Mouse (Mus musculus) CH12F3 (cell line): ENCODE measurements around the gene Nagk.
"Not testable (repeated sequence)": the region's sequence is repeated elsewhere in the genome, so short reads cannot be mapped to it uniquely, and the experiment has no call there.

Source experiments
- in situ Hi-C: fragments of 300-500 bp; cut with MboI; formaldehyde crosslinking; loops from 2 replicates; pipeline ENCODE4 v1.14.3; 2020; ENCODE audit warnings: low sequenced_read_pairs

Nagk gene

DNA sequence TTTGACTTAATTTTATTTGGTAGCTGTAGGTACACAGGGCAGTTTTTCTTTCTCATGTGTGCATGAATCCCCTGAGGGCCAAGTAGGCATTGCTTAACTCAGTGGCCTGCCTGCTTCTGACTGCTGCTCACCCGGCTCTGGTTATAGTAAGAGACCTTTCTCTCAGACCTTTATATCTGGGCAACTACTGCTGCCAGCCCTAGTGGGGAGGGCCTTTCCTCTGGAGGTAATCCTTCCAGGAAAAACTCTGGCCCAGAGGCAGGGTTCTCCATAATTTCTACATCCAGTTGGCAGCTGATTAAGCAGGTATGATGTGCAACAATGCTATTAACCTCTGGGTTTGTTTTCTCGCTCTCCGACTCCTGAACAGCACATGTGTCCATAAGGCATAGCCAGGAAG lies 8.1 kb downstream of the Nagk start:
- in situ Hi-C loops, result no loop called here

DNA sequence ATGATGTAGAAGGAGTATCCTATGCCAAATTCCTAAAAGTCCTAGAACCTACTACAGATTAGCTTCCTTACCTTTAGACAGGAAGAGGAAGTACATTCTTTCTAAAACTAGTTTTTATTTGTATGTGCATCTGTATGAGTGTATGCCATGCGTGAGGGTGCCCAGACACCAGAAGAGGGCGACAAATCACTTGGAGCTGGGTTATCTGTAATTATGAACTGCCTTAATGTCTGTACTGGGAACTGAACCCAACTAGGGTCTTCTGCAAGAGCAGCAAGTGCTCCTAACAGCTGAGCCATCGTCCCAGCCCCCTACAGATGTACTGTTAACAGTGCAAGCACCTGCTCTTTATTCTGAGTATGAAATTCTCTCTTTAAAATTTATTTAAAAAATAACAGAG lies 21.0 kb downstream of the Nagk start:
- in situ Hi-C loops, result no loop called here

DNA sequence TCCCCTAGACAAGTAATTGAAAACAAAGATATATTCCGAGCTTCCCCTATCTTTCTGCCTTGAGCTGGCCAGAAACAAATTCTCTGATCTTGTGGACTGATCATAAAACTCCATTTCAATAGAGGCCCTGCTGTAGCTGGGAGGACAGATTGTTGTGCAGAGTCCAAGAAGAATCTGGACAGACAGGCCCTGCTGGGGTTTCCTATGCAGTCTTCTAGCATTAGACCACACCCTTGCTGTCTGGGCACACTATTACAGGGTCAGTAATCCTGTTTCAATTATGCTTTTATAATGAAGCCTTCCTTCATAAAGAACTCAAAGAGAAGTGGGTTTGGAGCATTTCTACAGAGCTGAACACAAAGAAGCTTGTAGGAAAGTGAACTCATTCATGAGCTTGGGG lies 24.2 kb downstream of the Nagk start:
- in situ Hi-C loops, result no loop called here

DNA sequence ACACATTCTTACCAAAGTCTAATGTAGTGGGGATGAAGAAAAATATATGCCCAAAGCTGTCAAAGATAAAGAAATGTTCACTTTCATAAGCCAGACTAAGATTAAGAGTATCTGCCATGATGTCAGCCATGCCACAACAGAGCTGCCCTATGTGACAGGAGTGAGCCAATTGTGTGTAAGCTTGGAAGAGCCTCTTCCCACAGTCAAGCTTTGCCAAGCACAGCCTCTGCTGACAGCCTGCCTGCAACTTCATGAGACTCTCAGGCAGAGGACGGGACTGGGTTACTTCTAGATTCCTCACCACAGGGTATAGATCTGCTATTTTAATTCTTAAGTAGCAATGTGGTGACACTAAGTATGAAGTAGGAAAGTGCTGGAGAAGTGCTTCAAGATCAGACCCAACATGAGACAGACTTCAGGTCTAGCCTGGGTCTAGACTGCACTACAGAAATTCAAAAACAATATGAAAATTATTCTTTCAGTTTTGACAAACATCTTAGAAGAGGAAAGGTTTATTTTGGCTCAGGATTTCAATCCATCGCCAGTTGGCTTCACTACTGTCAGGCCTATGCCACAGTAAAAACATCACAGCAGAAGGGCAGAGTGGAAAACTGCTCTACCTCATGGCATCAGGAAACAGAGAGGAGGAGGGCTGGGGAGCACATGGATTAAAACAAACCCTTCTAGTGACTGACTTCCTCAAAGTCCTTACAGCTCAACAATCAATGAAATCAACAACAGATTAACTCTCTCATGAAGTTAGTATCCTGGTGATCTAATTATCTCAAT lies 26.1 kb downstream of the Nagk start:
- in situ Hi-C loops, result no loop called here

DNA sequence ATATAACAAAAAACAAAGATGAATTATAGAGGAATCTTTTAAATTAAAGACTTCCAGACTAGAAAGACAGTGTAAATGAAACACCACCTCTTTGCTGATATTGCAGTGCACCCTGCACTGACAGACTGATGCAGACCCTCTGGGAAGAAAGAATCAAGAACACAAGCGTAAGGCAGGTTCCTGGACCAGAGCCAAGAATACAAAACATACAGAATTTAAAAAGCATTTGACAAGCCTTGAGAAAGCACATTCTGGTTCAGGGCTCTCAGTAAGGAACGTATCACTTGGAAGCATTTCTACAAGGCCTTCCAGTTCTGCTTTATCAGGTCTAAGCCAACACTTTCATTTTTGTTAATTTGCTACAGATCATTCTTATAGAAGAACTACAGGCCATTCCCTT lies 27.1 kb downstream of the Nagk start:
- in situ Hi-C loops, result no loop called here

DNA sequence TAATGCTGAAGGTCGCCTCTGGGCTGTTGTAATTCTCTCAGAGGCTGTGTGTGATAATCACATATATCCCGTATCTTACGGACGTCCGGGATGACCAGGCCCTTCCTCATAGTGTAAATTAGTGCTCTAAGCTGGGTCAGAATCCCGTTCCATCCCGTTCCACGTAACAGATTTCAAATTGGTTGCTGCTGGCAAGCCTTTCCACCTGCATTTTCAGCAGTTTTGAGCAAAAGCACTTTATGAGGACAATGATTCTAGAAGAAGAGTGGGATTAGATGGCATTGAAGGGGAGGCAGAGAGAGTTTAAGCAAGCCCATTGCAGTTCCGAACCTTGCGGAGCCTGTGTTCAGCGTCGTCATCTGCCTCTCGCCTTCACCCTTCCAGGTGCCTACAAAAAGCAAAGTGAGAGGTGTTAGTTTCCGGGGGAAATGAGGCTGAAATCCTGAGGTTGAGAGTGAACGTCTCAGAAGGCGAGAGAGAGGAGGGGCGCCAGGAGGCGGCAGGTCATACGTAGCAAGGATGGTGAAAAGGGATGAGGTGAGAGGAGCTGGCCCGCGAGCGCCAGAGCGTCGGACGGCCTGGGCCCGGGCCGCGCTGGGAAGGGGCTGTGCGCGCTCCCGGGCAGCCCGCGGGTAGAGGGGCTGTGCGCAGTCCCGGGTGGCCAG lies 36.3 kb downstream of the Nagk start:
- in situ Hi-C loops, result no loop called here

DNA sequence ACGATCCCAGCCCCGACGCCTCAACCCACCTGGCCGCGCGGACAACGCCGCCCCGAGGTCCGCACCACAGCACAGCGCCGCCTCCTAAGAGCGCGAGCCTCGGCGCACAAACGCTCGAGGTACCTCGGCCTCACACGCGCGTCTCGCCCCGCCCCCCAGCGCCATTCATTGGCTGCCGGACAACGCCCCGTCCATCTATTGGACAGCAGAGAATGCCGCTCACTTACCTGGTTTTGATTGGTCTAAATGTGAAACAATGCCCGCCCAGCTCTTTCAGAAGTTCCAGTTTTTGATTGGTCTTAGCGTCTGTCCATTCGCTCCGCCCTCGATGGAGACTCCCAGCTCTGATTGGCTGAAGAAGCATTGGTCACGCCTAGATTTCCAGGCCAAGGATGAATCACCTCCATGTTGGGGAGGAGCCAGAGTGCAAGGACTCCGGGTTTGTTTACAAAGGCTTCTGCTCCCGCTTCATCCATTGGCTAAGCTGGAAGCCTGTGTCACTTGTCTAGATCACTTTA lies 36.9 kb downstream of the Nagk start, which contains the start of gene Paip2b:
Gene Paip2b (minus strand): TSS at position 136 of the 518 bp plus-strand sequence.
- in situ Hi-C loops, result no loop called here

DNA sequence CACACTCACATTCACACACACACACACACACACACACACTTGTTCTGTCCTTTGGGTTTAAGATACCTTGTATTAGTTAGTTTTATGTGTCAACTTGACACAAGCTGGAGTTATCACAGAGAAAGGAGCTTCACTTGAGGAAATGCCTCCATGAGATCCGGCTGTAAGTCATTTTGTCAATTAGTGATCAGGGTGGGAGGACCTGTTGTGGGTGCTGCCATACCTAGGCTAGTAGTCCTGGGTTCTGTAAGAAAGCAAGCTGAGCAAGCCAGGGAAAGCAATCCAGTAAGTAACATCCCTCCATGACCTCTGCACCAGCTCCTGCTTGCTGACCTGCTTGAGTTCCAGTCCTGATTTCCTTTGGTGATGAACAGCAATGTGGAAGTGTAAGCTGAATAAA lies 37.6 kb downstream of the Nagk start:
- in situ Hi-C loops, result not testable (repeated sequence)

DNA sequence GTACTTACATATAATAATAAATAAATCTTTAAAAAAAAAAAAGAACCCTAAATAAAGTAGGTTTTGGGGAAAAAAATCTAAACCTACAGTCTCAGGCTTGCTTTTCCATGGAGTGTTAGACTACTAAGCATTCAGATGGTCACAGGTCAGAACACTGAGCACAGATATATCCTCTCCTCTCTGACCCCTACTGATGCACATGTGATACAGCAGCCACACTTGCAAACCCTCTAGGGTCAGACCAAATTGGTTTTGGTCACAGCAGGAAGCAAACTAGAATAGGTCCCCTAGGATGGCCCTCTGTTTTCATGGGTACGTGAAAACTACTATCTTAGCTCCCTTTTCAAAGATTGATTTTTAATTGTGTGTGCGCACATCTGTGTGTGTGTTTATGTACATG lies 42.0 kb downstream of the Nagk start:
- in situ Hi-C loops, result no loop called here

DNA sequence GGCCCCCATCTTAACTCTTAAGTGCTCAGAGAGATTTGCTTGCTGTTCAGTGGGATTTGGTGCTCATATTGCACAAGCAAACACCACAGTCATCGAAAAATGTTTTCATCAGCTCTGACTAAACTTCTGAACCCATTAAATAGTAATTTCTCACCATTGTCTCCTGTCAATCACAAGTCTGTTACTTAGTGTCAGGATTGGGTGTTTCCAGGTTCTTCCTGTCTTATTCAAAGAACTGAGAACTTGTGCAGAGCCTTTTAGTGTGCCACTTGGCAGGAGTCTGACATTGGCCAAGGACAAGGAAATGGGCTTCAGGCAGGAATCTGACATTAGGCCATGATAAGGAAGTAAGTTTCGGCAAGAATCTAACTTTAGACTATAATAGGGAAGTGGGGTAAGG lies 43.3 kb downstream of the Nagk start:
- in situ Hi-C loops, result no loop called here

DNA sequence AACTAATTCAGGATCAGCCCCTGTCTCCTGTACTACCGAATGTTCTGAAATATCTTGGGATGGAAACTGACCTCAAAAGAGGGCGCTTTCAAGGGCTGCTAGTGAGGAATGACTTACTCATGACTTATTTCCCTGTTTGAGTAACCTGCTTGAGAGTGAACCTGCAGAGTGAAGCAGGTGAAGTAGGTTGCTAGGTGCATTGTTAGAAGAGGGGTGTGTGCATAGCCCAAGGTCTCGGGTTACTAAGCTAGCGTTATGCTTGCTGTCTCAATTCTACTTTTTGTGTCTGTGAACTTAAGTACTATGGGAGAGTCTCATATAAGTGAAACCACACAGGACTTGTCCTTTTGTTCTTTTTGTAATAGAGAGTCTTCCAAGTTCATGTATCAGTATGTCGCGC lies 45.3 kb downstream of the Nagk start:
- in situ Hi-C loops, result no loop called here

DNA sequence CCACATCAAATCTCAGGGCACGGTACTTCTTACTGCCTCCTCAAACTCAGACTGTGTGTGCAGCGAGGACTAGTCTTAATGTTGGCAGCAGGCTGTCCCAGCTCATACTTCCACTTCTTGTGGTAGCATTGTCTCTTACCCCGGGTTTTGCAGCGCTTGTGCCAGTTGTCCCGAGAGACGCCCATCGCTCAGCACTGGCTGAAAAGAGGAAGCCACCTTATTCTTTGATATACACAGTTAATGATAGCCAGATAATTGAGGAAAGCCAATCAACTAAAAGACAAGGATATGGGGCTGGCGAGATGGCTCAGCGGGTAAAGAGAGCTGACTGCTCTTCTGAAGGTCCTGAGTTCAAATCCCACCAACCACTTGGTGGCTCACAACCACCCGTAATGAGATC lies 50.1 kb downstream of the Nagk start:
- in situ Hi-C loops, result no loop called here

DNA sequence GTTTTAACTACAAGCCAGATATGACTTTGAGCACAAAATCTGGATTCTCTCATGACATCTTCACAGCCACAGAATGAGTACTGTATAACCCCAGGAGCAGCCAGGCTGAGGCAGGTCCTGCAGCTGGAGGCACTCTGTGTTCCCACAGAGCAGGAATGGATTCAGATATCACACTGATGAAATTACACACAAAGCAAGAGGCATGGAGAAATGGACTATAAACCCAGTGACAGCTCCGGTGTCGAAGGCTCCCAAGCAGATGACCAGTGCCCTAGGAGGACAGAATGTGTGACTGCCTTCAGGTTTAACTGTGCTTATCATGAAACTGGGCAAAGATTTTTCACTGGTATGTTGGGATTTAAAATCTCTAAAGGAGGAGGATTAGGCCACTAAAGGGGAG lies 51.4 kb downstream of the Nagk start:
- in situ Hi-C loops, result no loop called here

DNA sequence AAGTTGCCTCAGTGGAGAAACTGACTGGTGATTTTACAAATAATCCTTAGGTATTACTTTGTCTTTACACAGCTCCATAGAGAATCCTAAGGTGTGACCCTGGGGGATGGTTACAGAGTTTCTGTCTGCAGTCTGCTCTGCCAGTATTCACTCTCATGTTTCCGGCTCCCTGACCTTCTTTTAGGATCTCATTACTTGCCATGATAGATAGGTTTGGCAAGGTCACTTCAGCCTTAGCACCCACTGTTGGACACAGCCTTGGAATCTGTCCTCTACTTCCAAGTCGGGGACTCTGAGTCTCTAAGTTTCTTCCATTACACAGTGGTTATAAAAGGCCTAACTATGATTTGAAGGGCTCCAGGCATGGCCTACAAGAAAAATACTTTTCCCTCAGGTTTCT lies 54.7 kb downstream of the Nagk start:
- in situ Hi-C loops, result no loop called here
